Mouse (Mus musculus) B cell, adult 62 days (primary cell): ENCODE data around the gene Dnpep. TPM values are rescaled to one million over a fixed set of nuclear protein-coding genes. Genes with fewer than 3 reads are reported as not detected.

ENCODE experiments used
- total RNA-seq: library from RNA; stranded (reverse); gene quantifications from 4 replicates; pipeline ENCODE4 v1.2.4, GENCODE M21; 2023

The Dnpep gene
- total RNA-seq, result 48.7 to 54.7 TPM (median 50.8 TPM) in 4 replicates

DNA sequence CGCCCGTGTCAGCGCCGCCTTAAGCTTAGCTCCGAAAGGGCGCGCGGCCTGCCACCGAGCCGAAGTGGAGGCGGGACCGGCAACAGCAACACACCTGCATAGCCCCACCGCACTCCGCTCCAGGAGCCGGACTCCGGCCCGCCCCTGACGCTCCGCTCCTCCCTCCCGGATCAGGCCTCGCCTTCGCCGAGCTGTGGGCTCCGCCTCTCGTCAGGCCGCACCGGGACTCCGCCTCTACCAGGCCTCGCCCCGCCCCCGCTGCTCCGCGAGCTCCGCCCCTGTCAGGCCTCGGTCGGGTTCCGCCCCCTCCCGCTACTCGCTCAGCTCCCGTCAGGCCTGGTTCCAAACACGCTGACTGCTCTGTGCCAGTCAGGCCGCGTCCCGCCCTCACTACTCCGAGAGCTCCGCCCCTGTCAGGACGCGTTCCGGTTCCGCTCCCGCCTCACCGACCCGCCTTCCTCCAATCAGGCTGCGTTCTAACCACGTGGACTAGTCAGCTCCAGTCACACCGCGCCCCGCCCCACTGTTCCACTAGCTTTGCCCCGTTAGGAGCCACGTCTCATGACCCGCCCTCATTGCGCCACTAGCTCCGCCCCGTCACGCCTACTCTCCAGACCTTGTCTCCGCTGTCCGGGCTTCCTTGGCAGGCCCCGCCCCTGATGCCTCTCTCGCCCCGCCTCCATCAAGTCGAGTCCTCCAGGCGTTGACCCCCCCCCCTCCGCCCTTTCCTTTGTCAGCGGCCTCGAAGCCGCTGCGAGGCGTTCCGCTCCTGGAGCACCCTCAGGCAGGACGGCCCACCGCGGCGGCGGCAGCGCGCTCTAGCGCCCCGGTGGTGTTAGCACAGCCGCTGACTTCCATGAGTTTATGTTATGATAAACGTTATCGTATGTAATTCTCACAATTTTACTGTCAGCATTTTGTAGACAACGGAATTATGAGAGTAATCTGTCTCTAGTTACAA is at the start of gene Dnpep:
Dnpep (minus strand) TSS at position 750 of the 961 bp plus-strand sequence.

DNA sequence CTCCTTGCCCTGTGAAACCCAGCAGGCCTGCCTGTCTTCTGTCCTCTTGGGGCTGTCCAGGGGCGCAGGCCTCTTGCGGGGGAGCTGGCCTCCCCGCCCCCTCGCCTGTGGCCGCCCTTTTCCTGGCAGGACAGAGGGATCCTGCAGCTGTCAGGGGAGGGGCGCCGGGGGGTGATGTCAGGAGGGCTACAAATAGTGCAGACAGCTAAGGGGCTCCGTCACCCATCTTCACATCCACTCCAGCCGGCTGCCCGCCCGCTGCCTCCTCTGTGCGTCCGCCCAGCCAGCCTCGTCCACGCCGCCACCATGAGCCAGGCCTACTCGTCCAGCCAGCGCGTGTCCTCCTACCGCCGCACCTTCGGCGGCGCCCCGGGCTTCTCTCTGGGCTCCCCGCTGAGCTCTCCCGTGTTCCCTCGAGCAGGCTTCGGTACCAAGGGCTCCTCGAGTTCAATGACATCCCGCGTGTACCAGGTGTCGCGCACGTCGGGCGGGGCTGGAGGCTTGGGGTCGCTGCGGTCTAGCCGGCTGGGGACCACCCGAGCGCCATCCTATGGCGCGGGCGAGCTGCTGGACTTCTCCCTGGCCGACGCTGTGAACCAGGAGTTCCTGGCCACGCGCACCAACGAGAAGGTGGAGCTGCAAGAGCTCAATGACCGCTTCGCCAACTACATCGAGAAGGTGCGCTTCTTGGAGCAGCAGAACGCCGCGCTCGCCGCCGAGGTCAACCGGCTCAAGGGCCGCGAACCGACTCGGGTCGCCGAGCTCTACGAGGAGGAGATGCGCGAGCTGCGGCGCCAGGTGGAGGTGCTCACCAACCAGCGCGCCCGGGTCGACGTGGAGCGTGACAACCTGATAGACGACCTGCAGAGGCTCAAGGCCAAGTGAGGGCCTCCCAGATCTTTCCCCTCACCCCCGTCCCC is 42.6 kb upstream of the Dnpep start, which contains the start of gene Des:
Des (plus strand) TSS at position 218 of the 920 bp plus-strand sequence.

DNA sequence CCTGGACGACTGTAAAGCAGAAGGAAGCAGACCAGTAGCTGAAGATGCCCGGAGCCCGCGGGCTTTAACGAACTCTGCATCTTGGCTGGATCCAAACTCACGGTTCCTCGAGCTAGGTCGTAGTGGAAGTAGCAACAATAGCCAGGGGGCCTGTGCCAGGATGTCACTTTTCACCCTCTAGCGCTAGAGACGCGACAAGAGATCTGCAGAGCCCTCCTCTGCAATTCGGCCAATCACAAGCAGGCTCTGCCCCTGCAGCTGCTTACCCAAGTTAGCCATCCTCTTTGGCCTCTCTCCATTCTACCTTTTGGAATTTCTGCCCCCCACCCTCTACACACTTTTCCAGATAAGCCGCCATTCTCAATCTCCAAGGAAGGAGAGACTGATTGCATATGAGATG is 39.6 kb downstream of the Dnpep start, which contains the start of gene Resp18:
Resp18 (minus strand) TSS at position 188 of the 400 bp plus-strand sequence.

DNA sequence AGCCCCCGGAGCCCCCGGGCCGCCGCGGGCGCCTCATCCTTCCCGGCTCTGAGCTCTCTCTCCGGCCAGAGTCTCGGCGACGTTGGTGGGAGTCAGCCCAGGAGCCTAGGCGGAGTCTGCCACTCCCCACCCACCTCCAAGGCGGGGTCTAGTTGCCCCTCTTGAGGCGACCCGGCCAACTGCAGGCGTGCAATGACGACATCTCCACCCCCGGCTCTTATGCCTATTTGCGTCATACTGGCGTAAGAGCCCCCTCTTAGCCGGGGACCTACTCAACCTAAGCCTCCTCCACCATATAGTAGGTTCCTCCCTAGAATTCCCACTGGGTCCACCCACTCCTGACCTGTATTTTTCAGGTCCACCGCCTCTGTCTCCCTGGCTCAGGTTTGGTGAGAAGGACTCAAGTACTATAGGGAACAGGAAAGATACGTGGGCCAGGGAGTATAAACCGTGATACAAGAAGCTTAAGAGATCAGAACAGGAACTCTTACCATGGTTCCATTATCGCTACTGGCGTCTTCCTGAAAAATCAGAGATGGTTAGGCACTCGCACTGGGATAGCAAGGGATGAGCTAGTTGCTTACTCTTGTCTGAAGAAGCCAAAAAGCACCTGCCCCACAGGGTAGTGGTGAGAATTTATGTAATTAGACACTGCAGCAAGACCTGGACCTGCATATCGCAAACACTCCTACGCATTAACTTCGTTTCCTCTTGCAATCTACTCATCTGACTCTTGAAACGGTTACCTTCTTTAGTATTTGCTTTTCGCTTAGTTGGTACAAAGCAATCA is 53.5 kb downstream of the Dnpep start, which contains the start of gene Ptprn:
Ptprn (minus strand) TSS at position 412 of the 790 bp plus-strand sequence.

Other genes with a start within 250 kb of the Dnpep start
- 3.1 to 6.8 TPM (median 4.8 TPM) in 4 replicates for gene Nhej1, start 192.8 kb downstream of the Dnpep start, total RNA-seq
- gene Slc23a3, start 184.1 kb downstream of the Dnpep start, total RNA-seq, result 0.85 to 2.7 TPM (median 1.2 TPM) in 4 replicates
- 107 to 110 TPM (median 109 TPM) in 4 replicates for gene Cnppd1, start 175.3 kb downstream of the Dnpep start, total RNA-seq
- gene Retreg2, start 175.2 kb downstream of the Dnpep start, total RNA-seq, result 71.5 to 78.8 TPM (median 75.5 TPM) in 4 replicates
- gene Zfand2b, start 149.3 kb downstream of the Dnpep start, total RNA-seq, result 37.1 to 48.7 TPM (median 44.9 TPM) in 4 replicates
- 2.5 to 4.2 TPM (median 3.0 TPM) in 4 replicates for gene Abcb6, start 137.6 kb downstream of the Dnpep start, total RNA-seq
- gene Ankzf1, start 125.8 kb downstream of the Dnpep start, total RNA-seq, result 26.6 to 34.8 TPM (median 29.9 TPM) in 4 replicates
- gene Atg9a, start 125.8 kb downstream of the Dnpep start, total RNA-seq, result 33.7 to 38.7 TPM (median 34.2 TPM) in 4 replicates
- gene Glb1l, start 107.2 kb downstream of the Dnpep start, total RNA-seq, result 16.0 to 21.1 TPM (median 17.4 TPM) in 4 replicates
- 76.3 to 89.8 TPM (median 88.1 TPM) in 4 replicates for gene Stk16, start 107.2 kb downstream of the Dnpep start, total RNA-seq
- gene Tuba4a, start 98.1 kb downstream of the Dnpep start, total RNA-seq, result 203 to 235 TPM (median 208 TPM) in 4 replicates
- not detected in 4 replicates for gene A630095N17Rik, start 85.9 kb downstream of the Dnpep start, total RNA-seq
- gene Dnajb2, start 81.6 kb downstream of the Dnpep start, total RNA-seq, result 82.6 to 94.0 TPM (median 85.3 TPM) in 4 replicates
- gene Ptprn, start 53.5 kb downstream of the Dnpep start, total RNA-seq, result not detected in 4 replicates
- not detected in 4 replicates for gene Resp18, start 39.6 kb downstream of the Dnpep start, total RNA-seq
- not detected in 4 replicates for gene Des, start 42.3 kb upstream of the Dnpep start, total RNA-seq
- not detected in 4 replicates for gene Speg, start 57.3 kb upstream of the Dnpep start, total RNA-seq
- 49.9 to 75.1 TPM (median 61.8 TPM) in 4 replicates for gene Gmppa, start 117.9 kb upstream of the Dnpep start, total RNA-seq
- not detected in 4 replicates for gene Asic4, start 132.4 kb upstream of the Dnpep start, total RNA-seq
- gene Chpf, start 161.3 kb upstream of the Dnpep start, total RNA-seq, result 23.0 to 27.0 TPM (median 24.7 TPM) in 4 replicates
- 3.5 to 6.0 TPM (median 4.0 TPM) in 4 replicates for gene Tmem198, start 161.5 kb upstream of the Dnpep start, total RNA-seq
- gene Obsl1, start 188.5 kb upstream of the Dnpep start, total RNA-seq, result 0.48 TPM in 1 of 4 replicates, not detected in the others
- gene Inha, start 189.1 kb upstream of the Dnpep start, total RNA-seq, result not detected in 4 replicates
- 253 to 278 TPM (median 258 TPM) in 4 replicates for gene Stk11ip, start 203.5 kb upstream of the Dnpep start, total RNA-seq
- gene Slc4a3, start 228.3 kb upstream of the Dnpep start, total RNA-seq, result 0.47 to 1.0 TPM (median 0.66 TPM) in 4 replicates